Mouse (Mus musculus) leukemia stem cell, adult 10-12 weeks (primary cell): ENCODE data around the gene F8. TPM values are rescaled to one million over a fixed set of nuclear protein-coding genes. Genes with fewer than 3 reads are reported as not detected.

Source experiments
- polyA plus RNA-seq: library from polyadenylated mRNA; stranded (reverse); fragments of >175 nt; gene quantifications from 2 replicates; pipeline ENCODE4 v1.2.3, GENCODE M21; 2012; ENCODE audit warnings: low replicate concordance

F8 gene
- polyA plus RNA-seq: 0.05 TPM in 1 of 2 replicates, not detected in the other

GRCm38 (mm10) chrX:75382195-75382771 is at the start of gene F8, which contains the start of gene Fundc2:
Gene F8, minus strand, starts transcription at chrX:75382615.
Gene Fundc2, plus strand, starts transcription at chrX:75382399.

GRCm38 (mm10) chrX:75415936-75416785 is 33.7 kb upstream of the F8 start, which contains the start of the genes Cmc4, Mtcp1 and Brcc3:
Gene Cmc4, minus strand, starts transcription at chrX:75416584.
Gene Mtcp1, minus strand, starts transcription at chrX:75416588.
Gene Brcc3, plus strand, starts transcription at chrX:75416628.

GRCm38 (mm10) chrX:75163670-75164069 is 218.7 kb downstream of the F8 start, which contains the start of gene Smim9:
Gene Smim9, minus strand, starts transcription at chrX:75163770.

GRCm38 (mm10) chrX:75130467-75131160 is 251.8 kb downstream of the F8 start, which contains the start of gene Mpp1:
Gene Mpp1, minus strand, starts transcription at chrX:75131016.

Other genes with a start within 250 kb of the F8 start
- gene Smim9, start 218.8 kb downstream of the F8 start, polyA plus RNA-seq: not detected in 2 replicates
- 0.17 and 3.4 TPM in 2 replicates for gene Fundc2, start 216 bp downstream of the F8 start, polyA plus RNA-seq
- gene Cmc4, start 34.0 kb upstream of the F8 start, polyA plus RNA-seq: 3.5 and 6.8 TPM in 2 replicates
- 0.75 TPM in 1 of 2 replicates, not detected in the other for gene Mtcp1, start 34.0 kb upstream of the F8 start, polyA plus RNA-seq
- gene Brcc3, start 34.0 kb upstream of the F8 start, polyA plus RNA-seq: 0.08 and 5.1 TPM in 2 replicates
- gene Vbp1, start 131.7 kb upstream of the F8 start, polyA plus RNA-seq: 0.90 and 0.96 TPM in 2 replicates
- 0.07 TPM in 1 of 2 replicates, not detected in the other for gene Rab39b, start 195.6 kb upstream of the F8 start, polyA plus RNA-seq